Mouse (Mus musculus) cortical plate, adult 2 months (tissue): ENCODE results near the gene Il1rapl2.

Experiments used
- CTCF ChIP-seq: fragments of 200-500 bp; IDR thresholded peaks from 2 replicates; pipeline ENCODE4 v1.5.1; 2011; ENCODE audit warnings: mild to moderate bottlenecking, control low read depth, low read length; ENCODE audit not compliant: insufficient read depth; ENCODE audit errors: extremely low read depth
- POLR2A ChIP-seq: fragments of 200-500 bp; IDR thresholded peaks from 2 replicates; pipeline ENCODE4 v1.6.1; 2011; ENCODE audit warnings: mild to moderate bottlenecking, low read length, control low read depth; ENCODE audit not compliant: insufficient read depth; ENCODE audit errors: extremely low read depth

- TF ChIP-seq CTCF (no peak), POLR2A (no peak)
These were observed 930.1 kb downstream of the Il1rapl2 start for GRCm38 (mm10) chrX:138500510-138500909.
